Mouse (Mus musculus) mouse embryonic stem cell (cell line): ENCODE measurements around the gene Ror1.

ENCODE experiments used
- in situ Hi-C, 2 experiments: fragments of 300-500 bp; cut with MboI; formaldehyde crosslinking; loops; 1 replicate in 1 of 2; 3 replicates in 1 of 2; pipeline ENCODE4 v1.14.3; 2019 to 2020; ENCODE audit warnings: low sequenced_read_pairs in 2 of 2, low pct_unique_long_range_greater_than_20kb in 1 of 2, mixed read lengths in 1 of 2; ENCODE audit not compliant: unreplicated experiment in 1 of 2

Ror1 gene

GRCm38 (mm10) chr4:100194136-100194535 lies 98.5 kb downstream of the Ror1 start:
- in situ Hi-C loops, result no loop called here

GRCm38 (mm10) chr4:100196255-100196793 lies 100.7 kb downstream of the Ror1 start:
- in situ Hi-C loops, result no loop called here

- in situ Hi-C loops, result no loop called here
These were observed 102.7 kb downstream of the Ror1 start for GRCm38 (mm10) chr4:100198275-100198674.

GRCm38 (mm10) chr4:100201322-100201721 lies 105.7 kb downstream of the Ror1 start:
- in situ Hi-C loops, result no loop called here

DNA sequence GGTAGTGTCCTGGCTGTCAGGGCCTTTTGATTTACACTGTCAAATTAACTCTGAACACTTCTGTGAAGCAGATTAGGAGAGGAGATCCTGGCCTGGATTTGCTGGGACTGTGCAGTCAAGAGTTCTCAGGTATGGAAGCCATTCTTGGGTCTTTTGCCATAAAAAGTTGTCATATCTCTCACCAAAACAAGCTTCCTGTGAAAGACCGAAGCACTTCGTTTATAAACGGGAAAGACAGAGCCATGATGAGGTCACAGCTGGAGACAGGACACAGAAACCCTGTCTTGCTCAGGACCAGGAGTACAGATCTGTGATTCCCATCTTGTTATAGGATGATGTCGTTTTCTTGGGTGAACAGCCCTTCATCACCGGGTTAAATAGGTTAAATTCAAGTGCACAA lies 107.5 kb downstream of the Ror1 start:
- in situ Hi-C loops, result no loop called here

DNA sequence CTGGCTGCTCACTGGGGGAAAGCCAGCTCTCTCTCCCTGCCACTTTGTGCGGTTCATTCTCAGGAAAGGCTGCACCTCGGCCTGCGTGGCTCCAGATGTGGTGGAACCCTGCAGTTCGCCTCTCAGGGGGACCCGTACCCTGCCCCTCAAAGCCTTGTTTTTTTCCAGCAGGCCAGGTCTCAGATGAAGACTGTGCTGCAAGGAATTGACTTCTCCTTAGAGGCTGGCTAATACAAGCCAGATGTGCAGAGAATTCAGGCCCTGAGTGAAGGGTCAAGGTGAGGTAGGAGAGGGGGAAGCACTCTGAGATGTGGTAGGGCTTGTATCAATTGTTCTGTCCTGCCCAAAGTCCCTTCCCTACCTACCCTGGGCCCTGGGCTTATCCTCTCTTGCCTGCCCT lies 108.1 kb downstream of the Ror1 start:
- in situ Hi-C loops, result no loop called here

GRCm38 (mm10) chr4:100204381-100204780 lies 108.8 kb downstream of the Ror1 start:
- in situ Hi-C loops, result no loop called here

- in situ Hi-C loops, result no loop called here
These were observed 112.5 kb downstream of the Ror1 start for GRCm38 (mm10) chr4:100208081-100208480.

DNA sequence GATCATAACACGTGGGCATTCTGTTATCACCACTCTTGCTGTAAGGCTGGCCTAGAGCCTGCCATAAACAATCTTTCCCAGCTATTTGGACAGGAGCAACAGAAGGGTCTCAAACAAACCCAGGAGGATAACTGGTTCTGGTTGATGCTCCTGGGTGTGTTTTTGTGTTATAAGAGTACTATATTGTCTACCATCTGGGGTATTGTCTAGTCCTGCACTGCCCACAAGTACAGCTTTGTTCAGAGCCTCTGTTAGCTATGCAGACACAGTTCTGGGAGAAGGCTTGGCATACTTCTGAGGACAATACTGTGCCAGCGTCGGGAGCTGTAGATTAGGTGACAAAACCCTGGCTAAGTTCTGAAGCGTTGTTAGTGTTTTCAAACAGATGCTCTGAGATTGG lies 113.5 kb downstream of the Ror1 start:
- in situ Hi-C loops, result no loop called here

DNA sequence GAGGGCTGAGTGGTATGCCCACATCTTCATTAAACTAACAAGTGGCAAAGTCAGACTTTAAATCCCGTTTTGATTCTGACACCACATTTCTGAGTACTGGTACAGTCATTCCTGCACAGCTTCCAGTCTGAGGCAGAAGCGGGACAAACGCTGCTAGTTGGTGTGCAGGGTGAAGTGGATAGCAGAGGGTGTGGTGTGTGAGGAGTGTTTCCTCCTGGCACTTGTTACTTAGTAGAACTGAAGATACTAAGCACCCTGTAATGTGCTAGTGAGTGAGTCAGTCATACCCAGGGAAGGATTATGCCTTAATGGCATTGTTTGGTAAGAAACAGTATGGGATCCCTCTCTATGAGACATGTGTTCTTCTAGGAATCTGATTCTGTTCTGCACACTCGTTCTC lies 115.7 kb downstream of the Ror1 start:
- in situ Hi-C loops, result no loop called here

GRCm38 (mm10) chr4:100214324-100215215 lies 119.0 kb downstream of the Ror1 start:
- in situ Hi-C loops, result no loop called here

- in situ Hi-C loops, result no loop called here
These were observed 121.0 kb downstream of the Ror1 start for GRCm38 (mm10) chr4:100216587-100216986.

GRCm38 (mm10) chr4:100219026-100219425 lies 123.4 kb downstream of the Ror1 start:
- in situ Hi-C loops, result no loop called here

DNA sequence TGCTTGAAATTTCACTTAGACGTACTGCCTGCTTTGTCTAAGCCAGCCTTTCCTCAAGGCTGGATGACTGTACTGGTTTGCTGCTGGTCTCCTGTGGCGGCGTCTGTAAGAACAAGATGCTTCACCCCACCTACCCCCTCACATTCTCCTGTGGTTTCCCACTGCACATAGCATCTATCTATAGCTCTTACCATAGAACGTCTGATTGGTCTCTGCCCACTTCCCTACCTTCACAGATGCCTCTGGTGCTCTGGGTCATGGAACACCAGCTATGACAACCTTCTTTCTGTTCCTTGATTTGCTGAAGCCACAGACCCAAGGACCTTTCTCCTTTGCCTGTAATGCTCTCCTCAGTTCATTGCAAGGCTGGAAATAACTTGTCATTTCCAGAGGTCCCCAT lies 124.0 kb downstream of the Ror1 start:
- in situ Hi-C loops, result no loop called here

DNA sequence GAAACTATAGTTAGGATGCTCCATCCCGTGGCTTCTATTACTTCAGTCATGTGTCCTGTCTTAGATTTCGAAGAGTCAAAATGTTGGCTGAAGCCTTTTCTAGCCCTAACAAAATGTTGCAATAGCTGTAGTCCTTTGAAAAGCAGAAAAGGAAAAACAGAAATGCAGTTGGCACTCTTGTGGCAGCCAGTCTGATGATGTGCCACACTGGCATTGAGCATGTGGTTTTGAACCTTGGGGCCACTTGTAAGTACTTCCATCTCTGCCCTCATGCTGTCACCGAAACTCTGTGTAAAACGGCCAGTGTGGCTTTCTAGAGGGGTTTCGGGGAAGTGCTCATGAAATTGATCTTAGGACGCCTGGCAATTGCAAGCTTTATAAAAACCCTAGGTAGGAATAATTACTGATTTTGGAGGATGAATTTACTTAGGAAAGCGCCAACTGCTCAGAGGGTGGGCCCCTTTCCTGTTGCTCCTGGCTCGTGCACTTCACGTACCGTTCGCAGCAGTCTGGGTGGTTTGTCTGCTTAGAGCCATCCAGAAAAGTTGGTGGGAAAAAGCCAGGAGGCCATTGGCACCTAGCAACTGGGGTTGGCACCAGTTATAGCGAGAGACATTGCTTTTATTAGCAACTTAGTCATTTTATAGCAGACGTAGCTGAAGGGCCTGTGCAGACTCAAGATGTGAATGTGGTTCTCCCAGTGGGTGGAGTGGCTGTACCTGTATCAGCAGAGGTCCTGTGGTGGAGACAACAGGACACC lies 126.6 kb downstream of the Ror1 start:
- in situ Hi-C loops, result no loop called here

DNA sequence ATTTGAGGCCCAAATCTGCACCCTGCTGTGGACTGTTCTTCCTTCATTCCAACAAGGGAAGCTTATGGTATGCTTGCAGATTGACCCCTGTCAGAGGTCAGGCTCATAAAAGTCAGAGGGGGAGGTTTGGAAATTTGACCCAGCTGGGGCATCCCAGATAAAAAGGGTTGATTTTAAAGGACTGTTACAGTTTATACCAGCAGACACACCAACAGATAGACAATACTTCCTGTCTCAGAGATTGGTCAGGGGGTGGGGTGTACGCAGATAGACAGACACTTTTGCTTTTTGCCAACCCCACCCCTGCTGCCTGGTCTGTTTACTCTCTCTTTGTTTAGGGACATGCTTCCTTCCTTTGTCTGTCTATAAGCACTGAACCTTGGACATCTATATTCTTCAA lies 127.9 kb downstream of the Ror1 start:
- in situ Hi-C loops, result no loop called here

GRCm38 (mm10) chr4:100223965-100224364 lies 128.4 kb downstream of the Ror1 start:
- in situ Hi-C loops, result no loop called here

GRCm38 (mm10) chr4:100226619-100227018 lies 131.0 kb downstream of the Ror1 start:
- in situ Hi-C loops, result no loop called here

DNA sequence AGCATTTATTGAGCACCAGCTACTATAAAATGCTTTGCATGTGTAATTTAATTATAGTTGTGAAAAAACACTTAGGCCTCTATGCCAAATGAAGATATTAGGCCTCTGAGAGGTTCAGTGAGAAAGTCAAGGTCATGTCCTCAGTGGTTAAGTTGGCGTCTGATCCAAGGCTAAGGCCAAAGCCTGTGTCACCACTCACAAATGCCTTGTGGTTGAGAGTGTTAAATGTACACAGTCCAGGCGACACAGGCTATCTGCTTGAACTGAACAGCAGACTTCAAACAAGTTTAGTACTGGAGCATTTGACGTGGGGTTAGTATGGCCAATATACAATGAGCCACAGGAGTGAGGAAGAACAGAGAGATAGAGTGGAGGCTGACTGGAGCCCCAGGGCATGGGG lies 132.5 kb downstream of the Ror1 start:
- in situ Hi-C loops, result no loop called here
